In the genomic region with DNA sequence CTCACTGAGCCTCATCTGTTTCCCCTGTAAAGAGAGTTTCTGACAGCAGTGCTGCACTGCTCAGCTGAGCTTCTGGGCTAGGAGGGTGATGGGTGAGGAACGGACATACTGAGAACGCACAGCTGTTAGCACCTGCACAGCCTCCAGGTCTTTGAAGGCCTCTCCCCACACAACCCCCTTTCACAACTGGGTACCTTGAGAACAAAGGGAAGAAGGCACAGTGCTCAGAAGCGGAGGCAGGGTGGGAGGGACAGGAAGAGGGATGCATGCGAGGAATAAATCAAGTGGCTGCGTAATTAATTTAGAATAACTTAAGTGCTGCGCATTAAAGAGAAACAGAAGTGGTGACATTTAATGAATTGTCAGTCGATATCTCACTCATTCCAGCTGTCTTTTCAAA, we compare ENCODE assay signal across 12 mouse cellular contexts. TPM values are rescaled to one million over a fixed set of nuclear protein-coding genes. Genes with fewer than 3 reads are reported as not detected.
DNase-seq lines count a peak whose midpoint lies in the region; ATAC-seq lines count a peak whose summit lies in the region.
"Had no signal": no experiment of that assay in that cellular context is flagged by ENCODE, and none has a peak within 500 bp of the region (broad histone marks: within the 10 kb centered on the region; RNA-seq: fewer than 3 reads in every experiment).

No protein-coding gene starts in this region.

- H3K36me3 ChIP-seq in heart, embryonic 16.5 days (ENCODE audit: control insufficient read depth, insufficient read depth) = no peaks in the 10 kb centered on the region
- no peaks in the 10 kb centered on the region for H3K36me3 ChIP-seq in hindbrain, embryonic 14.5 days (replicated peaks; ENCODE audit: control insufficient read depth, insufficient read depth)
- H3K36me3 ChIP-seq: embryonic facial prominence, embryonic 15.5 days; heart, embryonic 12.5 days had no signal

- DNase-seq in heart, postnatal 14 days = no peak
- peak; percentile 73 for DNase-seq in MN1 (ENCODE audit: low spot score)
- DNase-seq in hindbrain, embryonic 14.5 days (ENCODE audit: low spot score) = no peak
- peak; percentile 71 to 87 for DNase-seq in thymus, adult 18-20 months
- no peak for DNase-seq in gastrocnemius, postnatal 10 days
- no peak for DNase-seq in cerebellum, postnatal 10 days
- DNase-seq in urinary bladder, postnatal 10 days (ENCODE audit: low spot score) = no peak
- DNase-seq: lung, postnatal 36 days had no signal

- peak; percentile 82 for ATAC-seq in heart, embryonic 16.5 days (replicated peaks; ENCODE audit: extremely low read depth, insufficient read depth, low FRiP score)
- ATAC-seq in hindbrain, embryonic 14.5 days (ENCODE audit: low FRiP score) = 0 out of 2 replicates have a peak, but pooled peaks have one; percentile 37

- no peak overlapping the region for H3K4me2 ChIP-seq in heart, embryonic 16.5 days (ENCODE audit: low read depth, low read length)
- H3K4me2 ChIP-seq in hindbrain, embryonic 14.5 days (replicated peaks) = no peak overlapping the region
- H3K4me2 ChIP-seq: embryonic facial prominence, embryonic 15.5 days; heart, embryonic 12.5 days had no signal

- H3K4me1 ChIP-seq in heart, embryonic 16.5 days (ENCODE audit: control insufficient read depth, insufficient read depth, low read length) = no peaks in the 10 kb centered on the region
- 0 out of 2 replicates have a peak, but pooled peaks cover 3% of the 10 kb centered on the region for H3K4me1 ChIP-seq in hindbrain, embryonic 14.5 days (replicated peaks; ENCODE audit: control insufficient read depth, insufficient read depth, low read length)
- H3K4me1 ChIP-seq: embryonic facial prominence, embryonic 15.5 days; heart, embryonic 12.5 days had no signal

- H3K9me3 ChIP-seq in heart, embryonic 16.5 days (replicated peaks; ENCODE audit: control insufficient read depth, low read length) = no peaks in the 10 kb centered on the region
- H3K9me3 ChIP-seq in hindbrain, embryonic 14.5 days (ENCODE audit: control insufficient read depth, low read length) = no peaks in the 10 kb centered on the region
- H3K9me3 ChIP-seq: embryonic facial prominence, embryonic 15.5 days; heart, embryonic 12.5 days had no signal

- WGBS in heart, embryonic 16.5 days = 48% methylated on average over 7 of the region's 7 CpGs
- WGBS in hindbrain, embryonic 14.5 days = 33% methylated on average over 7 of the region's 7 CpGs

- H3K9ac ChIP-seq in heart, embryonic 16.5 days (ENCODE audit: low read length) = no peak overlapping the region
- no peak overlapping the region for H3K9ac ChIP-seq in hindbrain, embryonic 14.5 days
- H3K9ac ChIP-seq: embryonic facial prominence, embryonic 15.5 days; heart, embryonic 12.5 days; liver, embryonic 14.5 days had no signal

- H3K4me3 ChIP-seq in heart, embryonic 16.5 days (ENCODE audit: low read length) = no peak overlapping the region
- no peak overlapping the region for H3K4me3 ChIP-seq in hindbrain, embryonic 14.5 days (replicated peaks; ENCODE audit: low read length)
- H3K4me3 ChIP-seq: embryonic facial prominence, embryonic 15.5 days; heart, embryonic 12.5 days had no signal

- H3K27me3 ChIP-seq in heart, embryonic 16.5 days (ENCODE audit: control insufficient read depth, insufficient read depth, low read length) = no peaks in the 10 kb centered on the region
- no peaks in the 10 kb centered on the region for H3K27me3 ChIP-seq in hindbrain, embryonic 14.5 days (ENCODE audit: control insufficient read depth, insufficient read depth, low read length)
- H3K27me3 ChIP-seq: embryonic facial prominence, embryonic 15.5 days had no signal

- no peak overlapping the region for H3K27ac ChIP-seq in heart, embryonic 16.5 days (ENCODE audit: low read length)
- no peak overlapping the region for H3K27ac ChIP-seq in hindbrain, embryonic 14.5 days
- H3K27ac ChIP-seq: embryonic facial prominence, embryonic 15.5 days; liver, embryonic 14.5 days had no signal

- intact Hi-C loops in heart, postnatal 14 days (cut with DNase I) = no loop called here

RNA-seq across cellular contexts. Expression of gene Atg4a-ps, which starts 4.6 kb away (rescaled TPM):
- 0.09 and 0.77 TPM in 2 replicates for polyA plus RNA-seq in heart, embryonic 16.5 days (2015; fragmentation: Nextera tagmentation; extraction: Ambion mirVana)
- 1 to 10 TPM in 1 of 2 experiments, not detected in 1; 2.7 TPM for total RNA-seq in heart, postnatal 14 days (2021)
- polyA plus RNA-seq in hindbrain, embryonic 14.5 days (2014; fragmentation: Nextera tagmentation; extraction: Ambion mirVana) = 0.11 and 0.16 TPM in 2 replicates
- total RNA-seq in gastrocnemius, postnatal 10 days (2021) = 1 to 10 TPM in 1 of 2 experiments, under 1 TPM in 1; 0.14 to 5.3 TPM
- polyA plus RNA-seq: heart, embryonic 12.5 days had no signal

Comparison
In these comparisons a context has a peak if more than half of its experiments do, and no peak if none do; other contexts are left out.
1. DNase-seq: peak in MN1 (single experiment) and thymus, adult 18-20 months (2 of 2); none in heart, postnatal 14 days (0 of 2), hindbrain, embryonic 14.5 days (single experiment), gastrocnemius, postnatal 10 days (single experiment), cerebellum, postnatal 10 days (0 of 2) and urinary bladder, postnatal 10 days (single experiment).